Mouse (Mus musculus): ENCODE results near the gene Ddx6. TPM values are rescaled to one million over a fixed set of nuclear protein-coding genes. Genes with fewer than 3 reads are reported as not detected.

Ddx6 gene
- polyA plus RNA-seq, 1 experiment from 2014 or later = 14.7 TPM

DNA sequence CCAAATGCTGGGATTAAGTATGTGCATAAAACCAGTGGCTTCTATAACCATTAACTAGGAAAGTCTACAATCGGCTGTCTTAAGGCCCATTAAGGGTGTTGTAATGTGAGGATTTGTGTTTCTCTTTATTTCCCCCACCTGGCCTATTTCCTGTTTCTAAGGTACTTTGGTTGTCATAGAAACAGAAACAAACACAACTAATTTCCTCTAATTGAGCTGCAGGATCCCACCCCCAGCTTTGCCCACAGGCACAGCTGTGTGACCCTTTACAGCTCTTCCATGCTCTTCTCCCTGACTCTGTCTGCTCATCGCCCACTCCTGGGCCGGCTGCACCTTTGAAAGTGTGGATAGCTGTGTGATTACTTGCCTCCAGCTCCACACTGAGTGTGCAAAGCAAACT, 23.3 kb upstream of the Ddx6 start:
- H3K9me3 ChIP-seq = no peaks in the 10 kb centered on the region
- H3K4me2 ChIP-seq (replicated peaks) = no peak overlapping the region
- no peak overlapping the region for H3K9ac ChIP-seq
- no peaks in the 10 kb centered on the region for H3K36me3 ChIP-seq
- WGBS = 26% methylated on average over 3 of the region's 3 CpGs
- no peak overlapping the region for H3K4me3 ChIP-seq (replicated peaks)
- ATAC-seq = peak; percentile 76
- peak overlapping the region; percentile 30; the same call in 1 of the 2 replicates for H3K27ac ChIP-seq
- H3K4me1 ChIP-seq (replicated peaks) = 0 out of 2 replicates have a peak, but pooled peaks cover 4% of the 10 kb centered on the region
- no peaks in the 10 kb centered on the region for H3K27me3 ChIP-seq (replicated peaks)

- no peak overlapping the region for H3K9ac ChIP-seq
- no peak for ATAC-seq
- 0 out of 2 replicates have a peak, but pooled peaks cover 4% of the 10 kb centered on the region for H3K4me1 ChIP-seq (replicated peaks)
- H3K4me2 ChIP-seq (replicated peaks) = no peak overlapping the region
- no peak overlapping the region for H3K27ac ChIP-seq
- no peak overlapping the region for H3K4me3 ChIP-seq (replicated peaks)
- WGBS = 70% methylated on average over 16 of the region's 16 CpGs
- no peaks in the 10 kb centered on the region for H3K27me3 ChIP-seq (replicated peaks)
- no peaks in the 10 kb centered on the region for H3K9me3 ChIP-seq
- no peaks in the 10 kb centered on the region for H3K36me3 ChIP-seq
Measured at GRCm38 (mm10) chr9:44582390-44582789, 22.3 kb upstream of the Ddx6 start.

GRCm38 (mm10) chr9:44586640-44587261, 17.9 kb upstream of the Ddx6 start:
- 0 out of 2 replicates have a peak, but pooled peaks cover under 1% of the 10 kb centered on the region for H3K4me1 ChIP-seq (replicated peaks)
- no peak overlapping the region for H3K9ac ChIP-seq
- H3K9me3 ChIP-seq = no peaks in the 10 kb centered on the region
- no peaks in the 10 kb centered on the region for H3K27me3 ChIP-seq (replicated peaks)
- H3K36me3 ChIP-seq = no peaks in the 10 kb centered on the region
- no peak overlapping the region for H3K4me3 ChIP-seq (replicated peaks)
- no peak for ATAC-seq
- no peak overlapping the region for H3K4me2 ChIP-seq (replicated peaks)
- WGBS = 68% methylated on average over 8 of the region's 8 CpGs
- H3K27ac ChIP-seq = no peak overlapping the region

DNA sequence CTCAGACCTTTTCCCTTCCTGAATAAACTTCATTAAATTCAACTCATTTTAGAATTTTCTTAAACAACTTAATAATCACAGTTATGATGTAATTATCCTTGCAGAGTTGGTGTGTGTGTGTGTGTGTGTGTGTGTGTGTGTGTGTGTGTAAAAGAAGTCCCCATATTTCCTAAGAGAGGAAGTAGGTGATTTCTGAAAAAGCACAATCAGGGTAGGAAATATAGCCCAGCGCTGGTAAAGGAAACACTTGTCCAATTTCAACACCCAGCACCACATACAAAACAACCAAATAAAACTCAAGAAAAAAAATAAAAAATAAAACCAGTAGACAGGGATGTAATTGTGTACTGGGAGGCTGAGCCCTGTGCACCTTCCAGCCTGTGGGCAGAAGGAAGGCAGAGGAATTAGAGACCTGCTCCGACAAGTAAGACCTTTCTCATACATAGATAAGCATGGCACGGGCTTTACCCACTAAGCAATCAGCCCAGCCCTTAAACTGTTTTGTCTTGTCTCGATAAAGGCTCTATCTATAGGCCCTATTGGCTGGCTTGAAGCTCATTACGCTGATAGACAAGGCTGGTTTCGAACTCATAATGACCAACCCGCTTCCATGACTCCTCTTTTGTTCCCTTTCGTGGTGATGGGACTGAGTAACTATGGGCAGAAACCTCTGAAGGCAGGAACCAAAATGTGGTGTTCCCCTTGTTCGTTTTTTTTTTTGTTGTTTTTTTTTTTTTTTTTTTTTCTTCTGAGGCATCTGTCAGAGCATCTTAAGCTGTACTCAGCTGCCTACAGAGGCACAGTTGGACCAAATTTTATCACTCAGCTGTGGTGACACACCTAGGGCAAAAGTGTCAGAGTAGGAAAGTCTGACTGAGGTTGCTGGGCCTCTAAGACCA, 17.2 kb upstream of the Ddx6 start:
- Histone ChIP-seq H3K4me2 (replicated peaks) (no peak overlapping the region), H3K4me1 (replicated peaks) (no peaks in the 10 kb centered on the region), H3K36me3 (no peaks in the 10 kb centered on the region), H3K4me3 (replicated peaks) (no peak overlapping the region), H3K27me3 (replicated peaks) (no peaks in the 10 kb centered on the region), H3K9me3 (no peaks in the 10 kb centered on the region), H3K9ac (no peak overlapping the region), H3K27ac (no peak overlapping the region)
- no peak for ATAC-seq
- WGBS = 76% methylated on average over 9 of the region's 9 CpGs

- Histone ChIP-seq H3K9me3 (no peaks in the 10 kb centered on the region), H3K36me3 (no peaks in the 10 kb centered on the region), H3K4me3 (replicated peaks) (no peak overlapping the region), H3K27ac (no peak overlapping the region), H3K27me3 (replicated peaks) (no peaks in the 10 kb centered on the region), H3K4me1 (replicated peaks) (no peaks in the 10 kb centered on the region), H3K9ac (no peak overlapping the region), H3K4me2 (replicated peaks) (no peak overlapping the region)
- ATAC-seq = no peak
- WGBS = 39% methylated on average over 9 of the region's 9 CpGs
Measured at GRCm38 (mm10) chr9:44588605-44589004, 16.1 kb upstream of the Ddx6 start.

- Histone ChIP-seq H3K27me3 (replicated peaks) (no peaks in the 10 kb centered on the region), H3K4me3 (replicated peaks) (no peak overlapping the region), H3K4me1 (replicated peaks) (no peaks in the 10 kb centered on the region), H3K27ac (no peak overlapping the region), H3K4me2 (replicated peaks) (no peak overlapping the region), H3K9ac (no peak overlapping the region), H3K9me3 (no peaks in the 10 kb centered on the region), H3K36me3 (no peaks in the 10 kb centered on the region)
- no peak for ATAC-seq
Measured at GRCm38 (mm10) chr9:44589095-44589494, 15.6 kb upstream of the Ddx6 start.

GRCm38 (mm10) chr9:44590969-44591368, 13.7 kb upstream of the Ddx6 start:
- H3K9me3 ChIP-seq = no peaks in the 10 kb centered on the region
- no peak for ATAC-seq
- 43% methylated on average over 2 of the region's 2 CpGs for WGBS

DNA sequence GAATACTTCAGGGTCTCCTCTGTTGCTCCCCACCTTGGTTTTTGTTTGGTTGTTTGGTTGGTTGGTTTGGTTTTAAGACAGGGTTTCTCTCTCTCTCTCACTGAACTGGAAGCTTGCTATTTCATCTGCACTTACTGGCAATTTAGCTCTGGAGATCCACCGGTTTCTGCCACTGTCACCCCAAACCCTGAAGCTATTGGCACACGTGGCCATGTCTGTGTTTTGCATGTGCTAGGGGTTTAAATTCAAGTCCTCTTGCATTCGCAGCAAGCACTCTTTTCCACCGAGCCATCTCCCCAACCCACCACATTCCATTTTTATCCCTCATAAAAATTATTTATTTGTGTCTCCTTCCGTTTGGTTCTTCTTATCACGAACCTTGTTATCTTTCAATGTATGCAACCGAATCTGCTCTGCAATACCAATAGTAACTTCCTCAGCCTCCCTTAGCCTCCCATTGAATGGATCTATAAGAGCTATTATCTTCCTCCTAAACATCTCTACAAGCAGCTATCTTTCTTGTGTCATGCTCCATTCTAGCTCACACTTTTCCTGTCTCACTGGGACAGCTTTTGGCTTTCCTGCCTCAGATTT, 13.0 kb upstream of the Ddx6 start:
- ATAC-seq = no peak
- Histone ChIP-seq H3K36me3 (no peaks in the 10 kb centered on the region), H3K9me3 (no peaks in the 10 kb centered on the region), H3K27ac (no peak overlapping the region), H3K4me2 (replicated peaks) (no peak overlapping the region), H3K9ac (no peak overlapping the region), H3K4me1 (replicated peaks) (no peaks in the 10 kb centered on the region), H3K4me3 (replicated peaks) (no peak overlapping the region), H3K27me3 (replicated peaks) (no peaks in the 10 kb centered on the region)
- 56% methylated on average over 7 of the region's 7 CpGs for WGBS

More at GRCm38 (mm10) chr9:44590969-44591368, 13.7 kb upstream of the Ddx6 start:
- Histone ChIP-seq H3K9ac (no peak overlapping the region), H3K27ac (no peak overlapping the region), H3K4me3 (replicated peaks) (no peak overlapping the region), H3K4me1 (replicated peaks) (no peaks in the 10 kb centered on the region), H3K36me3 (no peaks in the 10 kb centered on the region), H3K4me2 (replicated peaks) (no peak overlapping the region), H3K27me3 (replicated peaks) (no peaks in the 10 kb centered on the region)

DNA sequence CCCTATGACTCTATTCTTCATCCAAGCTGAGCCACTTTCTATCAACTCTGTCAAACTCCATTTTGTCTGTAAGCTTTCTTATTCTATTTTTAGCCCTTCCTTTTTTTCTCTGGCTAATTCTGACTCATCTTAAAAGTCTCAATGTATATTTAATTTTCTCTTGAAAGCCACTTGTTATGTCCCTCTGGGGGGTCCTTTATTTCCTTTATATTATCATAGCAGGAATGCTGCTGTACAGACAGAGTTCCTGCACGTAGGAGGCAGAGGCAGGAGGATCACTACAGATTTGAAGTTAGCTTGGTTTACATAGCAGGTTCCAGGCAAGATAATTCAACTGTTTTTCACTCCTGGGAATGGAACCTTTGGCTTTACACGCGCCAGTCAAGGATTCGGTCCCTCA, 11.5 kb upstream of the Ddx6 start:
- Histone ChIP-seq H3K4me2 (replicated peaks) (no peak overlapping the region), H3K4me3 (replicated peaks) (no peak overlapping the region), H3K9ac (no peak overlapping the region), H3K4me1 (replicated peaks) (no peaks in the 10 kb centered on the region), H3K27ac (no peak overlapping the region), H3K9me3 (no peaks in the 10 kb centered on the region), H3K27me3 (replicated peaks) (no peaks in the 10 kb centered on the region), H3K36me3 (no peaks in the 10 kb centered on the region)
- no peak for ATAC-seq
- WGBS = 82% methylated on average over 4 of the region's 4 CpGs

DNA sequence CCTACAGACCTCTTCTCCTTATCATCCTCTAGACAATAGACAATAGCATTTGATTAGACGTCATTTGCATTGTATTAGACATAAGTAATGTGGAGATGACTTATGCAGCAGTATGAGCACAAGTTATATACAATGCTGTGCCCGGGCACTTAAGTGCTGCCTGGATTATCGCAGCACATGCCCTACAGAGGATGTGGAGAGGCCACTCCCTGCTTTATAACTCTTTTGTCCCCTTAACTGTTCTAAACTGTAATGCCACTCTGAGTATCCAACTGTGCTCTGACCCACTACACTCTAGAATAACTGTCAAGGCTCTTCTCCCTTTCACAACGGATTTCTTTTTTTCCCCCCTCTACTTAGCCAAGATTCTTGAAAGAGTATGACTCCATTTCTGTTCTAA, 10.8 kb upstream of the Ddx6 start:
- no peaks in the 10 kb centered on the region for H3K27me3 ChIP-seq (replicated peaks)
- no peak for ATAC-seq
- WGBS = 77% methylated on average over 4 of the region's 4 CpGs
- H3K36me3 ChIP-seq = no peaks in the 10 kb centered on the region
- H3K9ac ChIP-seq = no peak overlapping the region
- H3K27ac ChIP-seq = no peak overlapping the region
- no peaks in the 10 kb centered on the region for H3K9me3 ChIP-seq
- no peak overlapping the region for H3K4me3 ChIP-seq (replicated peaks)
- H3K4me2 ChIP-seq (replicated peaks) = no peak overlapping the region
- H3K4me1 ChIP-seq (replicated peaks) = peaks cover 1% of the 10 kb centered on the region; the same call in 1 of the 2 replicates

- Histone ChIP-seq H3K9me3 (no peaks in the 10 kb centered on the region), H3K36me3 (no peaks in the 10 kb centered on the region), H3K27ac (no peak overlapping the region), H3K4me2 (replicated peaks) (no peak overlapping the region), H3K4me3 (replicated peaks) (no peak overlapping the region), H3K9ac (no peak overlapping the region), H3K4me1 (replicated peaks) (peaks cover 8% of the 10 kb centered on the region; the same call in 1 of the 2 replicates), H3K27me3 (replicated peaks) (no peaks in the 10 kb centered on the region)
- 63% methylated on average over 9 of the region's 9 CpGs for WGBS
- no peak for ATAC-seq
Measured at GRCm38 (mm10) chr9:44594901-44595536, 9.7 kb upstream of the Ddx6 start.

GRCm38 (mm10) chr9:44595537-44595930, 9.2 kb upstream of the Ddx6 start:
- no peak overlapping the region for H3K4me2 ChIP-seq (replicated peaks)
- 63% methylated on average over 1 of the region's 1 CpGs for WGBS
- H3K4me3 ChIP-seq (replicated peaks) = no peak overlapping the region
- H3K9me3 ChIP-seq = no peaks in the 10 kb centered on the region
- H3K36me3 ChIP-seq = no peaks in the 10 kb centered on the region
- ATAC-seq = no peak
- no peak overlapping the region for H3K27ac ChIP-seq
- no peak overlapping the region for H3K9ac ChIP-seq
- H3K27me3 ChIP-seq (replicated peaks) = no peaks in the 10 kb centered on the region
- peaks cover 8% of the 10 kb centered on the region; the same call in 1 of the 2 replicates for H3K4me1 ChIP-seq (replicated peaks)
